Mouse (Mus musculus) kidney, postnatal 0 days (tissue): Measurements from ENCODE around the gene Acox1. TPM values are rescaled to one million over a fixed set of nuclear protein-coding genes. Genes with fewer than 3 reads are reported as not detected.

ENCODE experiments used
- ATAC-seq: fragments of 200-750 bp; cut with Nextera tagmentation; replicated peaks from 2 replicates; pipeline ENCODE4 v1.8.0; 2017; ENCODE audit warnings: low read depth, moderate number of reproducible peaks, moderate TSS enrichment, moderate library complexity; ENCODE audit not compliant: low FRiP score
- DNase-seq: peaks from one replicate; pipeline ENCODE4 v3.0.0-alpha.2; 2016; ENCODE audit warnings: low spot score
- H3K27ac ChIP-seq: fragments of 300-500 bp; sonication (generic); 2 replicates; pipeline ENCODE4 v1.5.1; 2014; ENCODE audit warnings: mild to moderate bottlenecking
- H3K27me3 ChIP-seq: fragments of 300-500 bp; sonication (generic); 2 replicates; pipeline ENCODE4 v1.6.1; 2014; ENCODE audit warnings: low read length, mixed read lengths; ENCODE audit not compliant: insufficient read depth
- H3K36me3 ChIP-seq: fragments of 300-500 bp; sonication (generic); 2 replicates; pipeline ENCODE4 v1.6.1; 2014; ENCODE audit warnings: low read length, mixed read lengths; ENCODE audit not compliant: insufficient read depth
- H3K4me1 ChIP-seq: fragments of 300-500 bp; sonication (generic); replicated peaks from 2 replicates; pipeline ENCODE4 v1.6.1; 2014; ENCODE audit warnings: antibody characterized with exemption, low read length, mixed read lengths; ENCODE audit not compliant: insufficient read depth
- H3K4me2 ChIP-seq: fragments of 300-500 bp; sonication (generic); 2 replicates; pipeline ENCODE4 v1.6.1; 2014; ENCODE audit warnings: mild to moderate bottlenecking, low read length, moderate library complexity, mixed read lengths
- H3K4me3 ChIP-seq: fragments of 300-500 bp; sonication (generic); replicated peaks from 2 replicates; pipeline ENCODE4 v1.5.1; 2014; ENCODE audit warnings: low read depth, low read length
- H3K9ac ChIP-seq: fragments of 300-500 bp; sonication (generic); 2 replicates; pipeline ENCODE4 v1.6.1; 2014; ENCODE audit warnings: low read depth, low read length
- H3K9me3 ChIP-seq: fragments of 300-500 bp; sonication (generic); replicated peaks from 2 replicates; pipeline ENCODE4 v1.6.1; 2016; ENCODE audit warnings: low read length, inconsistent platforms, mixed read lengths
- CTCF ChIP-seq: IDR thresholded peaks from 2 replicates; pipeline ENCODE4 v1.5.1; 2016; ENCODE audit warnings: antibody characterized with exemption, low read depth, mild to moderate bottlenecking, moderate library complexity
- WGBS: fragments of 180-500 bp; shearing (Covaris S2); extraction: QIAGEN DNeasy Blood & Tissue Kit; methylation state at CpG from one replicate; pipeline ENCODE4 v1.1.7; 2014; 5-methylcytosine and 5-hydroxymethylcytosine counted together
- polyA plus RNA-seq: library from polyadenylated mRNA; unstranded; fragments of >200 nt; fragmentation: Nextera tagmentation; extraction: Ambion mirVana; gene quantifications from 2 replicates; pipeline ENCODE4 v1.2.1, GENCODE M21; 2015

Acox1 gene
- polyA plus RNA-seq, 1 experiment from 2014 or later: 55.5 TPM

DNA sequence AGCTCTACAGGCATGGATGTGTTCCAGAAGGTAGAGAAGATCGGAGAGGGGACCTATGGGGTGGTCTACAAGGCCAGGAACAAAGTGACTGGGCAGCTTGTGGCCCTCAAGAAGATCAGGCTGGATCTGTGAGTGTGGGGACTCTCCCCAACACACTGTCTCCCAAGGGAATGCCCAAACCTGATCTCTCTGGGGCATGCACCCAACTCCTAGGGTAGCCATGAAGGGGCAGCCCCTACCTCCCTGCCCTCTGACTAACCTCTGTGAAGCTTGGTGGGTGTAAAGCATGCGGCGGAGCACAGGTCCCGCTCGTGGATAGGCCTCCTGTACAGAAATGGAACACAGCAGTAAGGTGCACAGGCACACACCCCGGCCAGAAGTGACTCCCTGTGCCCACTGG lies 17.1 kb upstream of the Acox1 start:
- 90% methylated on average over 6 of the region's 6 CpGs for WGBS

DNA sequence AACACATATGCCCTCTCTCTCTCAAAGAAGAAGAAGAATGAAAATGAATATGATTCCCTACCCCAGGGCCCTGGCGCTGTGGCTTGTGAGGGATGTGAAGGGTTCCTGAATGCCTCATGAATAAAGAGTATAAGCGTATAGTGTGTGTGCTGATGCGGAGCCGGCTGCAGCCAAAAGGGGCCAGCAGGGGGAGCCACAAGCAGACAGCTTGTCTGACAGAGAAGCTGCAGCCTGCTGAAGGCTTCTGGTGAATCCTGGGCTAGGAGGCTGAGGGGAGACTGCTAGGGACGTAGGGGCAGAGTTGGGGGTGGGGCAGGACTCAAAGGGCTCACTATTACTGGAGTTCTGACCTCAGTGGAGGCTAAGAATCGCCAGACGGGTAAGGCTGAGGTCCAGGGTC lies 16.3 kb upstream of the Acox1 start:
- Histone ChIP-seq H3K9me3 (no peaks in the 10 kb centered on the region), H3K4me1 (peaks cover 12% of the 10 kb centered on the region), H3K9ac (no peak overlapping the region), H3K36me3 (no peaks in the 10 kb centered on the region), H3K27ac (no peak overlapping the region), H3K4me2 (no peak overlapping the region), H3K27me3 (no peaks in the 10 kb centered on the region), H3K4me3 (no peak overlapping the region)
- DNase-seq: peak; percentile 35
- peak; percentile 60; the same call in 1 of the 2 replicates for TF ChIP-seq CTCF
- ATAC-seq: no peak
- WGBS: 87% methylated on average over 7 of the region's 7 CpGs

More for the DNA sequence above, 17.1 kb upstream of the Acox1 start:
- no peak for TF ChIP-seq CTCF
- H3K27ac ChIP-seq: no peak overlapping the region
- DNase-seq (no peak), ATAC-seq (no peak)
- H3K4me3 ChIP-seq: no peak overlapping the region
- peaks cover 12% of the 10 kb centered on the region for H3K4me1 ChIP-seq
- H3K9ac ChIP-seq: no peak overlapping the region
- H3K27me3 ChIP-seq: no peaks in the 10 kb centered on the region
- no peaks in the 10 kb centered on the region for H3K9me3 ChIP-seq
- H3K36me3 ChIP-seq: no peaks in the 10 kb centered on the region
- no peak overlapping the region for H3K4me2 ChIP-seq

GRCm38 (mm10) chr11:116213877-116214510 lies 15.1 kb upstream of the Acox1 start:
- DNase-seq: peak; percentile 52
- peaks cover 5% of the 10 kb centered on the region; the same call in 1 of the 2 replicates for H3K4me1 ChIP-seq
- no peak overlapping the region for H3K4me3 ChIP-seq
- H3K27ac ChIP-seq: no peak overlapping the region
- ATAC-seq: no peak
- WGBS: 72% methylated on average over 13 of the region's 13 CpGs
- H3K27me3 ChIP-seq: no peaks in the 10 kb centered on the region
- H3K4me2 ChIP-seq: no peak overlapping the region
- no peak for TF ChIP-seq CTCF
- no peak overlapping the region for H3K9ac ChIP-seq
- H3K9me3 ChIP-seq: no peaks in the 10 kb centered on the region
- H3K36me3 ChIP-seq: no peaks in the 10 kb centered on the region

DNA sequence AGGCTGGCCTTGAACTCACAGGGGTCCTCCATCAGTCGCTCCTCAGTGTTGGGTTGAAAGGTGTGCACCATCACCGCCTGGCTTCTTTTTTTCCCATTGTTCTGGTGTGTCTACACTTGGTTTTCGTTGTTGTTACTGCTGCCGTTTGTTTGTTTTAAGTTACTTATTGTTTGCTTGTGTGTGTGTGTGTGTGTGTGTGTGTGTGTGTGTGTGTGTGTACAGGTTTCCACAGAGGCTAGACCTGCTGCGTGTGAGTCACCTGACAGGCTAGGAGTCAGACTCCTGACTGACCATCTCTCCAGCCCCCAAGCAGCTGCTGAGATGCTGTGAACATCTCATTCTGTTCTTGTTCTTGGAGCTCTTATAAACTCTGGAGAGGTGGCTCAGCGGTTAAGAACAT lies 14.0 kb upstream of the Acox1 start:
- 91% methylated on average over 6 of the region's 6 CpGs for WGBS
- Histone ChIP-seq H3K9me3 (no peaks in the 10 kb centered on the region), H3K4me3 (no peak overlapping the region), H3K27me3 (no peaks in the 10 kb centered on the region), H3K9ac (no peak overlapping the region), H3K36me3 (no peaks in the 10 kb centered on the region), H3K4me2 (no peak overlapping the region), H3K27ac (no peak overlapping the region), H3K4me1 (no peaks in the 10 kb centered on the region)
- no peak for TF ChIP-seq CTCF
- DNase-seq: no peak
- no peak for ATAC-seq

GRCm38 (mm10) chr11:116210696-116211095 lies 11.9 kb upstream of the Acox1 start:
- Histone ChIP-seq H3K4me2 (no peak overlapping the region), H3K27me3 (no peaks in the 10 kb centered on the region), H3K9me3 (no peaks in the 10 kb centered on the region), H3K27ac (0 out of 2 replicates have a peak overlapping the region, but pooled peaks have one; percentile 15), H3K4me1 (no peaks in the 10 kb centered on the region), H3K9ac (no peak overlapping the region), H3K4me3 (no peak overlapping the region), H3K36me3 (peaks cover 14% of the 10 kb centered on the region)
- 59% methylated on average over 5 of the region's 5 CpGs for WGBS
- ATAC-seq (peak; percentile 30), DNase-seq (no peak)
- TF ChIP-seq CTCF: no peak

DNA sequence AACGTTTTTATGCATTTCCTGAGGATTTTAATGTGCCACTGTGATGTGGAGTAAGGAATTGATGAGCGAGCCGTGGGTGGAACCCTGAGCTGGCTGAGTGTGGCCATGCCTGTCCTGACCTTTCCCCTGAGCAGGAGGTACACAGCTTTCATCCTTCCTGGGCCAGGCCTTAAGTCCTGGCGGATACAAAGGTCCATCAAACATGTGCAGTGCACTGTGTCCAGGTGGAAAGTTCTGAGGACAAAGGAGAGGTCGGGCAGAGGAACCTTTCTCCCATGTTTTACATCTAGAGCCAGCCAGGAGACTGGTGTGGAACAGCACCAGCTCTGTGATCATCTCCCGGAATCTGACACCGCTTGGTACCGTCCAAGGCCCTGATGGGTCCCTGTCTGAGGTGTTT lies 10.4 kb upstream of the Acox1 start:
- DNase-seq: peak; percentile 14
- H3K36me3 ChIP-seq: peaks cover 22% of the 10 kb centered on the region
- no peaks in the 10 kb centered on the region for H3K27me3 ChIP-seq
- H3K9ac ChIP-seq: no peak overlapping the region
- TF ChIP-seq CTCF: no peak
- 47% methylated on average over 8 of the region's 8 CpGs for WGBS
- H3K4me1 ChIP-seq: no peaks in the 10 kb centered on the region
- peak; percentile 55; the same call in 1 of the 2 replicates for ATAC-seq
- H3K27ac ChIP-seq: no peak overlapping the region
- H3K9me3 ChIP-seq: no peaks in the 10 kb centered on the region
- H3K4me2 ChIP-seq: no peak overlapping the region
- H3K4me3 ChIP-seq: no peak overlapping the region

DNA sequence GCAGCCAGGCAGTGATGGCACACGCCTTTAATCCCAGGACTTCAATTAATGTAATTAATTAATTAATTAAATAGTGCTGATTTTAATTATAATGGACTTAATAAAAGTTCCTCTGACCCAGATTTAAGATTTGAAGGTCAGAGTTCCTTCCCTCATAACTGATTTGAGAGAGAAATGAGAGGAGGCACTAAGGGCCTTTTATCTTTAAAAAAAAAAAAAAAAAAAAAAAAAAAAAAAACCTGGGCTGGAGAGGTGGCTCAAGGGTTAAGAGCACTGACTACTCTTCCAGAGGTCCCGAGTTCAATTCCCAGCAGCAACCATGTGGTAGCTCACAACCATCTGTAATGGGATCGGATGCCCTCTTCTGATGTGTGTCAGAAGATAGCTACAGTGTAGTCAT lies 9.8 kb upstream of the Acox1 start:
- 79% methylated on average over 3 of the region's 3 CpGs for WGBS
- Histone ChIP-seq H3K27ac (no peak overlapping the region), H3K9me3 (no peaks in the 10 kb centered on the region), H3K27me3 (no peaks in the 10 kb centered on the region), H3K4me3 (no peak overlapping the region), H3K9ac (no peak overlapping the region), H3K36me3 (peaks cover 22% of the 10 kb centered on the region), H3K4me1 (no peaks in the 10 kb centered on the region), H3K4me2 (no peak overlapping the region)
- TF ChIP-seq CTCF: no peak
- DNase-seq (no peak), ATAC-seq (no peak)
